Mouse (Mus musculus): ENCODE data around the gene Secisbp2l.

Secisbp2l gene

DNA sequence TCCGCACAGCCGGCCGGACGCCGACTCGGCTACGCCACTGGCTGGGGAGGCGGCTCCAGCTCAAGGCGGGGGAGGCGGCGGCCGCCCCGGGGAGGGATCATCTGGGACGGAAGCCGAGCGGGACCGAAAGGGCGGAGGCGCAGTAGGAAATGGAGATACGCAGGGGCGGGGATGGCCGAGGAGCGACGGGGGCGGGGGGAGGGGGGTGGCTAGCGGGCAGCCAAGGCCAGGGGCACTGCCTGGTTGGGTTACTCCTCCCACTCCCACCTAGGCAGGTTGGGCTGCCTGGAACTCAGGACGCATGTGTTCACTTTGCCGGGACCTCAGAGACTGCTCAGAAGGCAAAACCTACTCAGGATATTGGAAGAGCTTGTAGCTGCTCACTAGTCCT lies at the start of gene Secisbp2l:
Secisbp2l (minus strand) TSS at position 152 of the 391 bp plus-strand sequence.
- peak; percentile 100 for DNase-seq

DNA sequence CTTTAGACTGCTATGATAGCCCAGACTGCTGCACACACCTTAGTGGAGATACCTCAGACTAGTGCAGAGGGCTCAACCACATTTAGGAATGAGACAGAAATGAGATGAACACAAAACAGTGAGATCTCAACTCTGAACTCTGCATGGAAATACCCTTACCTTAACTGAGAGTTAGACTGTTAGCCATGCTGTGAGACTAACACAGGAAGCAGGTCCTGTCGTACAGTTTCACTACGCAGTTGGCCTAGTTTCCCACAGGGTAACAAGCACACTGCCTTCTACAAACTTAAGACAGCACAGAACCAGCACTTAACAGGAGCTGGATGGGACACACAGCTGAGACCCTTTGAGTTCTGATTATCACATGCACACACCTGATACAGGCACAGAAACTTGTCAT lies 47.3 kb upstream of the Secisbp2l start:
- DNase-seq, result no peak

DNA sequence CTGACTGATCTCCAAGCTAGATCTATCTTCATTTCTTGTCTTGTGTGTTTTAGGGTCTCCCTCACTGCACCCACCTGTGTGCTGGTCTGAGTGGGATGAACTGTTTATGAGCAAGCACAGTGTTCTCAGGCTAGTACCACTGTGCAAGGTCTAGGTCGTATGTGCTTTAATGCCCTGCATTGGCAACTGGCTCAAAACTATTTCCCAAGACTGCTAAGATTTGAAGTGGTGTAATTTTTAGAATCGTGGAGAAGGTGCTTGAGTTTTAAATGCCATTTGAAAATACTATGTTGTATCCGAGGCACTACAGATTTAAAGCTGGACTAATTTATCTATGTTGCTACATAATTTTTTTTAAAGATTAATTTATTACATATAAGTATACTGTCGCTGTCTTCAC lies 45.2 kb upstream of the Secisbp2l start:
- no peak for DNase-seq

DNA sequence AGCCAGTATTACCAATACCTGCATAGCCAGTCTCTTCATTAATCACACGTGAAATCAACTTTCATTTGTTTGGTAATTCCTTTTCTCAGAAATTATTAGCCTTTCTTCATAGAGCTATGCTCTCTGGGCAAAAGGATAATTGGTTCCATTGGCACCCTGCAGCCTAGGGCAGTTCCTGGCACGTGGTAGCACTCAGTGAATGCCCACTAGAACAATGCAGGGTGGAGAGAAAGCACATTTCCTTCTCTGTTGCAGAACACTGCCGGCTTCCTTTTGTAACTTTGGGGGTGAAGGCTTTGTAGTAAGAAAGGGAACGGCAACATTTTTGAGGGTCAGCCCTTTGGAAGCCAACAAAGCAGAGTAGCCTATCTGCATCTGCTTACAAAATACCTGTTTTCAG lies 43.5 kb upstream of the Secisbp2l start:
- DNase-seq, result no peak

DNA sequence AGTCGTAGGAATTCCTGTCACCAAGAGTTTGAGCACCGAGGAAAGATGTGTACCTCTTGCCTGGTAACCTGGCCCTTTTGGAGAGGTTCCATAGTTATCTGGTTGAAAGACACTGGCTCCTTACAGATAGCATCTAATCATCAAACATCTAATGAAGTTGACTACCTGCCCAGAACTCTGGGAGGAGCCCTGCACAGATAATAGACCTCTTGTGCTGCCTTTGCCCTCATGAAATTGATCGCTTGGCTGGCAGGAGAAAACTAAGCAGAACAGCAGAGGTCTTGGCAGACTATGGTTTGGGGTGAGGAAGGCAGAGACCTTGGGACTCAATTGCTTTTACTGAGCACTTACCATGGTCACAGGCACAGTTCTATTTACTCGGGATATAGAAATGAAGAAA lies 37.7 kb upstream of the Secisbp2l start:
- DNase-seq, result peak; percentile 56

DNA sequence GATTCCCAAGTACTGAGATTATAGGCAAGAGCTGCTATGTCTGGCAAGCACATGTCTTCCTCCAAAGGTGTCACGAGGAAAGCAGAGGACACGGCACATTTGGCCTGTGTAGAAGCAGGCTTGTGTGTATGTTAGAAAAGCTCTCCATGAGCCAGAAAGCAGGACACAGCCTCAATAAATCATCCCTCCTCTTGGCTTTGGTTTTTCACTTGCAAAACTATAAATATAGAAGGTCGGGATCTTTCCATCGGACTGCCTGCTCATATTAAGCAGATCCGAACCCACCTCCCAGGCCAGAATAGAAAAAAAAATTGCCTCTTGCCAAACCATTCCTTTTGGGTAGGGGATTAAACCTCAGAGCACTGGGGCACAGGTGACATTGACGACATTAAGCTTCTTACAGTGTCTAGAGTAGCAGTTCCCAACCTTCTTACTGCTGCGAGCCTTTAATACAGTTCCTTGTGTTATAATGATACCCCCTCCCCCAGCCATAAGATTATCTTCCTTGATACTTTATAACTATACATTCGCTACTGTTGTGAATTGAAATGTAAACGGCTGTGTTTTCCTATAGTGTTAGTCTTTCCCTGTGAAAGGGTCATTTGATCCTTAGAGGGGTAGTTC lies 31.4 kb upstream of the Secisbp2l start:
- DNase-seq, result peak; percentile 30

DNA sequence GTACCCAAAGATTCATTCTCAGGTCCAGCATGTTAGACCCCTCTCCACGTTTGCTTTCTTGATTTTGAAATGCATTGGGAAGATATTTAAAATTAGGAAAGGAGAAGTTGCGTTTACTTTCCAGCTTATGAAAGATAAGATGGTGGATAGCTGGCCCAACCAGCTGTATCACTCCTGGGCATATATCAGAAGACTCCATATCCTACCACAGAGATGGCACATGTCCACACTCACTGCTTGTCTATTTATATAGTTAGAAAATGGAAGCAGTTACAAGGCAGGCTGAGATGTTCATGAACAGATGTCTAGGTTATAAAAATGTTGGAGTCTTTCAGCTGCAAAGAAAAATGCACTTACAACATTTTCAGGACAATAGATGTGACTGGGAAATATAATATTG lies 28.7 kb upstream of the Secisbp2l start:
- peak; percentile 17 for DNase-seq

DNA sequence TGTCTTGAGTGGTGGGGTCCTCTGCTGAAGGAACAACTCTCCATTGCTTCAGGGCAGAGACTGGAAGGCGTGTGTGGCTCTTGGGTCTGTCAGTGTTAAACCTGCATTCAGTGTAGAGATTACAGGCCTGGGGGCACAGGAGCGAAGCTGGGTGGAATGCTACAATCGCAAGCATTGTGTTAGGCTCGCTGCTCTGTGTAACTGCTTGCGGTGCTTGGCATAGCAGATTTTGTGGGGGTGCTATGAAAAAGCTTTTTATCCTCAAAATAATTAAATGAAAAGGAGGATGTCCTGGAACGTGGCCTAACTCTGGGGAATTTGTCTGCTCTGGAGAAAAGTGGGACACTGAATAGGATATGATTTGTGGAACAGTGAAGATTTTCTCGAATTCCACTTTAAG lies 26.9 kb upstream of the Secisbp2l start:
- DNase-seq, result peak; percentile 19

DNA sequence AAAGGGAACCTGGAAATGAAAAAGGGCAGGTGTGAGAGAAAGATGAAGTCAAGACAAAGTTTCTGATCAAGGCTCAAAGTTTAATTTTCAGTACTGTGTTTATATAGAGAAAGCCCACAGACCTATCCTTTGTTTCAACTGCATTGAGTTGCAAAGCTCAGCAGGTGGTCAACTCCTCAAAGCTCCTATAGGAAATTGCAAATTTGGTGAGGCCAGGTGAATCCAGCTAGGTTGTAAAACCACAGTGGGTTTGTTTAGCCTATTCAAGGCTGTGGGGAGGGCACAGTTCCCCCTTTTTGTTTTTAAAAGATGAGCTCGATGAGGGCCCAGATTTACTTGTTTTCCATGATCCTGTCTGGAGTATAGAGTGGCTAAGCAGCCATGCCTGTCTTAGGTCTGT lies 23.2 kb upstream of the Secisbp2l start:
- DNase-seq, result peak; percentile 14

DNA sequence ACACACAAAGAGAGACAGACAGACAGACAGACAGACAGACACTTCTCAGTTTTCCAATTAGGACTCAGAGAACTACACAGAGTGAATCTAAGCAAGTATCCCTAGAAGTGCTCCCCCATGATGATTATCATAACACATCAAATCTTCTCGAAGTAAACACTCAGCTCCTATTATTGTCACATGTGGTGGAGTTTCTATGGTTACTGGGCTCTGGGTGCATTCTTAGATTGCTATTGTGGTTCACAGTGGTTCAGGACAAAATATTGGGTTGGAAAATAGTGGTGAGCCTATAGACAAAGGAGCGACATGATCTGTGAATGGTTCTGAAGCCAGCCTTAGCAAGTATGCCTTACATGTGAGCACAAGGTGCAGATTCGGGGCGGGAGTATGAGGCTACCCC lies 19.3 kb upstream of the Secisbp2l start:
- peak; percentile 17 for DNase-seq

DNA sequence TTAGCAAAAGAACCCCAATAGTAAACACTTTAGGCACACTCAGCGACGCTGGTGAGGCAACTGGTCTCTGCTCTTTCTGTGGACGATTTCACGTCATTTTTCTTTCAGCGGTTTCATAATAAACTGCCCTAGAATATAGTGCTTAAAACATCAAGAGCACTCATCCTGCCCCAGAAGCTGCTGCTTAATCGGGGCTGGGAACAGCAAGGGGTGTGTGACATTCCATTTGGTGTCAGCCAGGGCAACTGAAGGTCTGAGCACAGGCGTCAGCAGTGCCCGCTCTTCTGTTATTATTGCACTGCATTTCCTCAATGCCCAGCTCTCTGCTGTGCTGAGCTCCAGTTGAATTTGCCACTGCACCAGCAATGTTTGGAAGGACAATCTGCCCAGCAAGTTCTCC lies 18.4 kb upstream of the Secisbp2l start:
- peak; percentile 87 for DNase-seq

DNA sequence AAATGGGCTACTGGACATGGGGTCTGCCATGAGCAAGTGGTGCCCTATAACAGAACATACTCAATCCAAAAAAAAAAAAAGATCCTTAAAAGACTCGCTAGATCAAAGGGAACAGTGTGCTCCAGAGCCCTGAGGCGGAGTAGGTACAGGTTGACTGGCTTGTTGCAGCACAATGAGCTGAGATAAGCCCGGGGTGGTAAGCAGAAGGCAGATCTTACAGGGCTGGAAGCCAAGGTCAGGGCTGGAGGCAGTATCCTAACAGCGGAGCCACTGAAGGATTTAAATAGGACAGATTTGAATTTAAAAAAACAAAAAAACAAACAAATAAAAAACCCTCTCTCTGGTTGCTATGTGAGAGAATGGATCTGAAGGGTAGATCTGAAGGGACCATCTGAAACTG lies 17.8 kb upstream of the Secisbp2l start:
- DNase-seq, result peak; percentile 90

DNA sequence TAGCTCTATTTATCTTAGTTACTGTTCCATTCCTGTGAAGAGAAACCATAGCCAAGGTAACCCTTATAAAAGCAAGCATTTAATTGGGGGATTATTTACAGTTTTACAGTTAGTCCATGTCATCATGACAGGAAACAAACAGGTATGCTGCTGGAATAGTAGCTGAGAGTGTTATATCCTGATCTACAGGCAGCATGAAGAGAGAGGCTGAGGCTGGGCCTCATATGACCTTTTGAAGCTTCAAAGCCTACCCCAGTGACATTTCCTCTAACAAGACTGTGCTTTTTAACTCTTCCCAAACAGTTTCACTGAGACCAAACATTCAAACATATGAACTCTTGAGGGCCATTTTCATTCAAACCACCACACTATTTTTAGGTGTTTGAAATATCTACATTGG lies 15.2 kb upstream of the Secisbp2l start:
- peak; percentile 35 for DNase-seq

DNA sequence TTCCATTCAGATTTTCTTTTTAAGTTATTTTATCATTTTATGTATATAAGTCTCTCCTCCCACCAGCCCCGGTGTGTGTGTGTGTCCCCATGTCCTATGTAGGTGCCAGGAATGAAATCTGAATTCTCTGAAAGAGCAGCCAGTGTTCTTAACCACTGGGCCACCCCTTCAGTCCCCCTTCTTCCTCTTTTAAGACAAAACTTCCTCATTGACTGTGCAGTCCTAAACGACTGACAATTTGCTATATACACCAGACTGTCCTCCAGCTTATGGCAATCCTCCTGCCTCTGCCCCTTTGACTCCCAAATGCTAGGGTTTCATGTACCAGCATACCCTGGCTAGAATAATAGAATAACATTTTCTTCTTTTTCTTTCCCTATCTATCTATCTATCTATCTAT lies 12.4 kb upstream of the Secisbp2l start:
- peak; percentile 31 for DNase-seq

DNA sequence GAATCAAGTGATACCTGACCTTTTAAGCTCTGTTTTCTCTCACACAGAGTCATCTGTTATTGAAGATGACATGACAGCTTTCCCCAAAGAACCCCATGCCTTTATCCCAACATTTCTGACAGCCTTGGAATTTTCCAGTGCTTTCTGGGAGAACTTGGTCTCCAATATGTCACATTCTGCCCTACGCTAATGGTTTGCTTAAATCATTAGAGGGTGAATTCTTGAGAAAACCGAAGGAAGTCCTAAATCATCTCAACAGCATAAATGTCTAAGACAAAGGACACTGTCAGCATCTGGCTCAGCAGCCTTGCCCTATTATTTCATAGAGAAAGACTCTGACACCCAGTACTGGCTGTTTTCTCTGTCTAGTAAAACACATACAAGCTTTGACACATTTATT lies 11.5 kb upstream of the Secisbp2l start:
- DNase-seq, result no peak

DNA sequence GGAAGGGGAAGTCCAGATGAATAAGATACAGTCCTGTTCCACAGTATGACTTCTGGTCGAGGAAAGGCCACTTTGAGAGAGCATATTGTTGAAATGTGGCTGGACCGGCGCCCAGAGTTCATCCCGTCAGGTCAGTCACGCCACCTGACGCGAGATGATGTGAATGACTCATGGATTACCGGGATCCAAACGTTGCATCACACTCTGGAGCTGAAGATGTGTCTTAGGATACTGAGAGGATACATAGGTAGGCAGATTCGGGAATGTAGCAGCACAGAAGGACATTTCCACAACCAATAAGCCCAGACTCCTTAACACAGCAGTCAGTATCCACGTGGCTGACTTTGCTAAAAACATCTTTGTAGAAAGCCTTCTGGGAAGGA lies 10.2 kb upstream of the Secisbp2l start:
- DNase-seq, result peak; percentile 89

DNA sequence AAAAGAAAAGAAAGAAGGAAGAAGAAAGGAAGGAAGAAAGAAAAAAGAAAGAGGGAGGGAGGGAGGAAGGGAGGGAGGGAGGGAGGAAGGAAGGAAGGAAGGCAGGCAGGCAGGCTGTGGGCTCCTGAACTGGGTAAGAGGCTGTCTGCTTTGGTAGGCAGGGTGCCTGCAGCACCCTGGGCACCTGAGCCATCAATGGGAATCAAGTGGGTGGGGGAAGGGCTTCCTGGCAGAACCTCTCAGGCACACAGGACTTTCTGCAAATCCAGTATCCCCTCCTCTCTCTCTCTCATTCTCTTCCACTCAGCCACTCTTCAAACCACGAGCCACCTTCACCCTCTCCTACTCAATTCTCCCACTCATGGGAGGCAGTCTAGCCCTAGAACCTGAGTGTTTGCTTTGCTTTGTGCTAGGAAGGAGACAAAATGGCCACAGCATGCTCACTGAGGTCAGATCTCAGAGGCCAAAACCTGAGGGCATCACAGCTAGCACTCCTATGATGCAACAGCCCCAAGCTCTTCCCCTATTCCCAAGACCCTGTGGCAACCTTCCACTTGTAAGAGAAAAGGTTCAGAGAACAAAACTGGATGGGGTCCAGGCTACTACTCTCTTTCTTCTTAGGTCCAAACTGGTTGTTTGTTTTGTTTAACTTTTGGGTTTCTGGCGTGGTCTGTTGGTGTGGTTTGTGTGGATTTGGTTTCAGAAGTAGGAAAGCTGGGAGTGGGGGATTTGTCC lies 9.6 kb upstream of the Secisbp2l start:
- peak; percentile 66 for DNase-seq

DNA sequence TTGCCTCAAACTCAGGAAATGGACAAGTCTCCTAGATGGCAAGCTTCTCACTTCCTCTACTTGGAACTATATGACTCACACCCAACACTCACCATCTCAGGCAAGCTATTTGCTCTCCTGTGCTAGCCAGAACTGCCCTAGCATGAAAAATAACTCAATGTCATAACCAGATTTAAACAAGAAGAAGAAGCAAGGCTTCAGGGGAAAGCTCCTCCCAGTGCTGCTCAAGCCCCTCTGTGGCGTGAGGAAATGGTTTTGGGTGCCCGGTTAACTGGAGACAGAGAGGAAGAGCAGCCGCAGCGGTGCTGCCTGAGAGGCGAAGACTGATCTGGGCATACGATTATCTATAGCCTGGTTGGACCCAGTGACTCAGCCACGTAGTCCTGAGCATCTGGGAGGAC lies 8.8 kb upstream of the Secisbp2l start:
- DNase-seq, result peak; percentile 90

DNA sequence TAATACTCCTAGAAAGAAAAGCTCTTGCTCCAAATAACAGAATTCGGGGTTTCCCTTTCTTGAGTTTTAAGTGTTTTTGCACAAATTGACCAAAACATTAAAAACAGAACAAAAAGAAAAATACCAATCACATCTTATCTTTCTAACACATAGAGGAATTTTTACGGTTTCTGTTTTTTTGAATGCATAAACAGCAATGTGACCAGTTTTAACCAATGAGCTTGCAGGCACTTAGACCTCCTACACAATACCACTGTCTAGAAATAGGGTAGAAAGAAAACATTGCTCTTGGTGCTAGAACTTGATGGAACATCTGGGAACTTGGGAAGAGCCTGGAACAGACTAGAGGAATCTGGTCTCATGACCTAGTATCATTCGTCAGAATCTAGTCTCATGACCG lies 7.6 kb upstream of the Secisbp2l start:
- no peak for DNase-seq

DNA sequence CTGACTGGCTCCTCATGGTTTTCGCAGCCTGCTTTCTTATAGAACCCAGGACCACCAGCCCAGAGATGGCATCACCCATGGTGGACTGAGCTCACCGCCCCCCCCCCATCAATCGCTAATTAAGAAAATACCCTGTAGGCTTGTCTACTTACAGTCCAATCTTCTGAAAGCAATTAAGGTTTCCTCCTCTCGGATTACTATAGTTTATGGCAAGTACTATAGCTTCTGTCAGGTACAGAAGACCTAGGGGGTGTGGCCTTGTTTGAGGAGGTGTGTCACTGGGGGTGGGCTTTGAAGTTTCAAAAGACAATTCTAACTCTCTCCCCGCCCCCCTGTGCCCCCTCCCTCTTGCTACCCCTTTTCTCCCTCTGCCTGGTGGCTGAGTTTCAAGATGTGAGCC lies 6.6 kb upstream of the Secisbp2l start:
- peak; percentile 81 for DNase-seq

DNA sequence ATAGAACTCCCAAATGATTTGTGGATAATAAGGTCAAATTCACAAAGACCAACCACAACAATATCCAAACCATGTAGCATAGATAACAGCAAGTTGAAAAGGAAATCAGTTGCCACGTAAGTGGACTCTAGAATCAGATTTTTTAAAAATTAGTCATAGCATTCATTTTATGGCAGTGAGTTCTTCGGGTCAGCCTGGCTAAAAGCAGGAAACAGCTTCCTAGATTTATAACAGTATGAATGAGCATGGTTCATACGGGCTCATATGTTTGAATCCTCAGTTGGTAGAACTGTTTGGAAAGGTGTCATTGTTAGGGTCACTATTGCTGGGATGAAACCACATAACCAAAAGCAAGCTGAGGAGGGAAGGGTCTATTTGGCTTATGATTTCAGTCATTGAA lies 6.1 kb upstream of the Secisbp2l start:
- no peak for DNase-seq

DNA sequence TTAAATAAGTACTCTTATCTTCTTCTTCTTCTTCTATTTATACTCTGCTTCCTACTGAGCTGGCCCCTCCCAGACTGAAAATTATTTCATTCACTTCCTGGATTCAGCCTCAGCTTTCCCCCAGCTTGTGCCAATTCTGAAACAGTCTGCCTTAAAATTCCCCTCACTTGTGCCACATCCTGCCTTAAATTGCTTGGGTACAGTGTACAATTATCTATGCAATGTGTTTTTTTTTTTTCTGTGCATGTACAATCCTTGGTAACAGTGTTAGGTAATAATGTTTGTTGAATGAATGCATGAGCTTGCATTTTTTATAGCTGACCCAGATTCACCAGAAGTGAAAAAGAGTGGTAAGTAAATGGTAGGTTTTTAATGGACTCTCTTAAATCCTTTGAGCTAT lies 5.7 kb upstream of the Secisbp2l start:
- DNase-seq, result peak; percentile 87

DNA sequence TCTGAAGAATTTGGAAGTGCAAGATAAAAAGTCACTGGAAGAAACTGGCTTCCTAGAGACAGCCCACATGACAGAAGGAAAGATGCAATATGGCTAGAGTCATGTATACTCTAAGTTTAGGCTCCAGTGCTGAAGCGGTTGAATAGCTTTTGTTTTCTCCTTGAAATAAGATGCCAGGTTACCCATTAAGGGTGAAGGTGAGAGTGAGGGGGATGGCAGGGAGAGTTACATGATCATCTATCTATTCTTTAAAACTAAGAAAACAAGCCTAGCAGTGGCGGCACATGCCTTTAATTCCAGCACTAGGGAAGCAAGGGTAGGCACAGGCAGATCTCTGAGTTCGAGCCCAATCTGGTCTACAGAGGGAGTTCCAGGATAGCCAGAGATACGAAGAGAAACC lies 2.4 kb upstream of the Secisbp2l start:
- peak; percentile 59 for DNase-seq

DNA sequence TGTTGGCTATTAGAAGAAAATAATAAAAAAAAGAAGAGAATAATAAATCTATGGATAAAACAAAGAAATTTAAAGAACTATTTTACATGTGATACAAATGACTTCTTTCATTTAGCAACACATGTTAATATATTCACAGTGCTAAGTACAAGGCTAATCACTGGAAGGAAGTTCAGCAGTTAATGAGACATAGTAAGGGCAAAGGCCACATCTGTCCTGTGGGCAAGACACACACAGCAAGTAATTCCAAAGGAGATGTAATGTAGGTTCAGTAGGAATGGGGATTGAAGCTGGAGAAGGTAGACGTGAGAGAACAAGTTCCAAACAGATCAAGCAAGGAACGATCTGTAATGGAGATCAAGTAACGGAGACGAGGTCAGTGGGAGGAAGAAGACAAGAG lies 1.7 kb upstream of the Secisbp2l start:
- no peak for DNase-seq

DNA sequence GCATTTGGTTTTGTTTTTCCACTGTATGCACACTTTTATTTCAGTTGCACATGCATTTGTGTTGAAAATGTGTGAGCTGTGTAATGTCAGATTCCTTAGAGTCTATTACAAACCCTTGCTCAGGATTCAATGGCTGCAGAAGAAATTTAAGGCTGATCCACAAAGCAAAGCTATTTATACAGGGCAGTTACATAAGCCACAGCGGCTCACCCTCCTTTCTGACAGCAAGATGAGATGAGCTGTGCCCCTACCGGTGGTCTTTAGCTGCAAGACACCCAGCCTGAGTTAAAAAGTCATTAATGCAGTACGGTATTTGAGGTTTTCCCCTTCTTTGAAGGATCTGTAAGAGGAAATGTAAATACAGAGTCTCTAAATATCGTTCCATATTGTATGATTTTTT lies 1.2 kb upstream of the Secisbp2l start:
- DNase-seq, result peak; percentile 54
